Mouse (Mus musculus) urinary bladder, postnatal 25 days (tissue): Measurements from ENCODE around the gene Sdad1.

Experiments
- DNase-seq: peaks from one replicate; pipeline ENCODE4 v3.0.0; 2022; ENCODE audit warnings: low spot score

Sdad1 gene

DNA sequence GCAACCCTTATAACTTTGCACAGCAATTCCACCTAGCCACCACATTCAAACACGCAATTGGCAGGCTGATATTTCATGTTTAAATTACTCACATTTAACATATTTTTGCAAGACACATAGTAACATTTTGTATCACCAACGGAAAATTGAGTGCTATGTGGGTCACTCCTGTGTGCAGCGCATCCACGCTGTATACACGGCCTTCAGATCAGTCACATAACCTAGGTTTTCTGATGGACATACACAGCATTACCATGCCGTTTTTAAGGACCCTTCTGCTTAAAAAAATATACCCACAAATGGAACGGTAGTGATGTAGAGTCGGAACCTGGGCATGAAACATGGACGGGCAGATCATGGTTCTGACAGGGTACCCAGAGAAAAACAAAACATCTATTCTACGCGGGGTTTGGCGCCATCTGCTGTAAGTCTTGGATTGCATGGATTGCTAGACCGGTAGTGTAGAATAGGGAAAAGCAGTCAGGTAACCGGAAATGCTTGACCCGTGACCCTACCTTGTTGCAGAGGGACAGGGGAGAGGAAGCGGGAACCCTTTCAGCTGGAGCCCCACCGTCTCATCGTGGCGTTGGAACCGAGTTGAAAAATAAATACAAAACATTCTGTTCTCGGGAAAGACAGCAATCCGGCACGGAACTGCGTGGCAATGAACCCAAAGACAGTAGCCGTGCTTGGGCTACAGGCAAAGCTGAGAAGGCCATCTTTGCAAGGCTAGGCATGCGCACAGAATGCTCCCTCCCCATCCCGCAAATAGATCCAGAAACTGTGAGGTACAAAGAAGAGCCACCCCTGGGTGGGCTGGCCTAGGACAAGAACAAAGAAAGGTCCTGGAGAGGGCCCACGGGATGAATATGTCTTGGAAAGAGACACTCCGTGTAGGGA is 70.7 kb downstream of the Sdad1 start:
- DNase-seq = peak; percentile 57

DNA sequence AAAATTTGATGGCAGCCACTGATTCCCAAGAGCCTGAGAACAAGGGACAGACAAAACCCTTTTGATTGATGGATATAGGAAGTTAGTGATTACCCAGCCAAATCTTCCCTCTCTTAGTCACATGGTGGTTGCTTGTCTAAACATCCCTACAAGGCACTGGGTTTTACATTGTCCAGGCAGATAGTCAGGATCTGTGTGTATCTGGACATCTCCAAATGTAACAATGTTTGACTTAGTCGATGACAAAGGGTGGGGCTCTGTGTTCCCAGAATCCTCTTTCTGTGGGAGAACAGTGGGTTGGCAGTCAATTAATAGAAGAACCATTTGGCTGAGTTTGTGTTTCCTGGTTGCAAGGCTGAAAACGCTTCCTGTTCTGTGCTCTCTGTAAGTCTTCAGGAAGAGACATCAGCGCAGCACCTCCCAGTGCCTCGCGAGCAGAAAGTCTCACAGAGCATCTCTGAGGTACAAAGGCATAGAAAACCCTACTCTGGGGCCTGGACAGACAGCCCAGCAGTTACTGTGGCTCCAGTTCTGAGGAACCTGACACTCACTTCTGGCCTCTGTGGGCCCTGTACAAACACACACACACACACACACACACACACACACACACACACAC is 75.2 kb downstream of the Sdad1 start:
- DNase-seq = no peak
